Mouse (Mus musculus) embryonic fibroblast, embryonic 13.5 days (primary cell): ENCODE results near the gene Hs3st5.

Experiments used
- CTCF ChIP-seq: IDR thresholded peaks from 2 replicates; pipeline ENCODE4 v1.5.1; 2011; ENCODE audit warnings: mild to moderate bottlenecking, control low read depth, low read length, moderate library complexity, borderline replicate concordance; ENCODE audit not compliant: insufficient read depth
- POLR2A ChIP-seq: IDR thresholded peaks from 2 replicates; pipeline ENCODE4 v1.6.1; 2011; ENCODE audit warnings: low read depth, mild to moderate bottlenecking, control low read depth, low read length, moderate library complexity

- TF ChIP-seq CTCF, result no peak
- TF ChIP-seq POLR2A, result no peak
These were observed 267.0 kb downstream of the Hs3st5 start for GRCm38 (mm10) chr10:36773595-36773994.
